22 mouse cellular contexts compared by ENCODE assay signal in genomic region chr14:122057941-122058346, GRCm38 (mm10). TPM values are rescaled to one million over a fixed set of nuclear protein-coding genes. Genes with fewer than 3 reads are reported as not detected.
A peak's percentile ranks its signal among the peaks of the same experiment; 100 is the strongest.
DNase-seq lines count a peak whose midpoint lies in the region; ATAC-seq lines count a peak whose summit lies in the region.
"Had no signal": no experiment of that assay in that cellular context is flagged by ENCODE, and none has a peak within 500 bp of the region (broad histone marks: within the 10 kb centered on the region; RNA-seq: fewer than 3 reads in every experiment).

No protein-coding gene starts in this region.

- no peak overlapping the region for H3K9ac ChIP-seq in forebrain, embryonic 12.5 days
- H3K9ac ChIP-seq: hindbrain, embryonic 13.5 days; limb, embryonic 15.5 days; lung, embryonic 15.5 days; midbrain, embryonic 15.5 days had no signal

- no peaks in the 10 kb centered on the region for H3K4me1 ChIP-seq in forebrain, embryonic 12.5 days
- H3K4me1 ChIP-seq: hindbrain, embryonic 13.5 days; limb, embryonic 15.5 days; lung, embryonic 15.5 days; midbrain, embryonic 15.5 days had no signal

- peak; percentile 35 for DNase-seq in A20 (ENCODE audit: low read depth, low spot score)
- peak; percentile 59 to 67 for DNase-seq in B cell, adult 2 months
- DNase-seq in cerebellum, adult 9-11 months, result no peak
- no peak for DNase-seq in kidney, postnatal 10 days
- DNase-seq: cerebellum, adult 18-20 months; gastrocnemius, postnatal 10 days; heart, postnatal 10 days; kidney, postnatal 36 days; spleen, adult 18-20 months; thymus, postnatal 25 days had no signal

- H3K4me2 ChIP-seq in forebrain, embryonic 12.5 days, result no peak overlapping the region
- H3K4me2 ChIP-seq: hindbrain, embryonic 13.5 days; limb, embryonic 15.5 days; lung, embryonic 15.5 days; midbrain, embryonic 15.5 days had no signal

- WGBS in forebrain, embryonic 12.5 days, result 38% methylated on average over 2 of the region's 2 CpGs

- no peaks in the 10 kb centered on the region for H3K36me3 ChIP-seq in forebrain, embryonic 12.5 days (replicated peaks)
- H3K36me3 ChIP-seq: hindbrain, embryonic 13.5 days; limb, embryonic 15.5 days; lung, embryonic 15.5 days; midbrain, embryonic 15.5 days had no signal

- H3K27ac ChIP-seq in forebrain, embryonic 12.5 days, result no peak overlapping the region
- H3K27ac ChIP-seq: hindbrain, embryonic 13.5 days; limb, embryonic 15.5 days; lung, embryonic 15.5 days; midbrain, embryonic 15.5 days had no signal

- ATAC-seq in activated CD4-positive, CD25-positive, alpha-beta regulatory T cell, adult 4 months, result peak; percentile 45
- peak; percentile 36 for ATAC-seq in megakaryocyte, adult 5-6 weeks (ENCODE audit: poor library complexity, severe bottlenecking)
- no peak for ATAC-seq in forebrain, embryonic 12.5 days (ENCODE audit: low FRiP score)
- ATAC-seq: intestine, postnatal 0 days; midbrain, embryonic 15.5 days had no signal

- H3K4me3 ChIP-seq in forebrain, embryonic 12.5 days (replicated peaks), result no peak overlapping the region
- H3K4me3 ChIP-seq: hindbrain, embryonic 13.5 days; limb, embryonic 15.5 days; lung, embryonic 15.5 days; midbrain, embryonic 15.5 days had no signal

- H3K9me3 ChIP-seq in forebrain, embryonic 12.5 days, result no peaks in the 10 kb centered on the region
- H3K9me3 ChIP-seq: hindbrain, embryonic 13.5 days; limb, embryonic 15.5 days; lung, embryonic 15.5 days; midbrain, embryonic 15.5 days had no signal

- no peaks in the 10 kb centered on the region for H3K27me3 ChIP-seq in forebrain, embryonic 12.5 days
- H3K27me3 ChIP-seq: hindbrain, embryonic 13.5 days; limb, embryonic 15.5 days; lung, embryonic 15.5 days; midbrain, embryonic 15.5 days had no signal

RNA-seq across cellular contexts. Expression of gene Timm8a2, which starts 23.5 kb away (rescaled TPM):
- polyA plus RNA-seq in activated CD4-positive, CD25-positive, alpha-beta regulatory T cell, adult 4 months (2017; shearing (Covaris generic)), result not detected
- not detected in 2 replicates for total RNA-seq in megakaryocyte, adult 5-6 weeks (2015)
- 0.18 TPM in 1 of 2 replicates, not detected in the other for total RNA-seq in megakaryocyte, adult 5-6 weeks (2017)
- not detected in 2 replicates for polyA plus RNA-seq in forebrain, embryonic 12.5 days (2016; fragmentation: Nextera tagmentation; extraction: Ambion mirVana)
- total RNA-seq: adrenal gland, adult 18-20 months; gastrocnemius, postnatal 10 days; heart, postnatal 10 days; layer of hippocampus, postnatal 14 days had no signal
- polyA plus RNA-seq: embryonic facial prominence, embryonic 14.5 days; frontal cortex, adult 2 months; hindbrain, embryonic 13.5 days; intestine, postnatal 0 days; limb, embryonic 15.5 days; lung, embryonic 15.5 days; midbrain, embryonic 15.5 days had no signal

RNA-seq across cellular contexts. Expression of gene Tm9sf2, which starts 48.9 kb away (rescaled TPM):
- polyA plus RNA-seq in activated CD4-positive, CD25-positive, alpha-beta regulatory T cell, adult 4 months (2017; shearing (Covaris generic)), result 10 to 100 TPM; 62.7 to 83.6 TPM
- 93.2 and 94.6 TPM in 2 replicates for total RNA-seq in megakaryocyte, adult 5-6 weeks (2015)
- 115 and 117 TPM in 2 replicates for total RNA-seq in megakaryocyte, adult 5-6 weeks (2017)
- 118 and 120 TPM in 2 replicates for polyA plus RNA-seq in forebrain, embryonic 12.5 days (2016; fragmentation: Nextera tagmentation; extraction: Ambion mirVana)

Comparison
In these comparisons a context has a peak if more than half of its experiments do, and no peak if none do; other contexts are left out.
1. DNase-seq: peak in A20 (single experiment) and B cell, adult 2 months (2 of 2); none in cerebellum, adult 9-11 months (single experiment) and kidney, postnatal 10 days (single experiment).